Mouse (Mus musculus): Measurements from ENCODE around the gene Tstd3.

GRCm38 (mm10) chr4:21771064-21771463 is 4.1 kb upstream of the Tstd3 start:
- no peak for TF ChIP-seq CTCF (IDR thresholded peaks at IDR 0.05; ENCODE audit: control insufficient read depth, insufficient read depth, insufficient read length)
- TF ChIP-seq USF1 (IDR thresholded peaks at IDR 0.05; ENCODE audit: low read depth) = no peak
- TF ChIP-seq MAX (IDR thresholded peaks at IDR 0.05) = no peak
- TF ChIP-seq MYOG (IDR thresholded peaks at IDR 0.05; ENCODE audit: control insufficient read depth, extremely low read depth, insufficient read length) = no peak
- no peak for TF ChIP-seq CEBPB (IDR thresholded peaks at IDR 0.05; ENCODE audit: low read depth)
- TF ChIP-seq MYOD1 (IDR thresholded peaks at IDR 0.05; ENCODE audit: control insufficient read depth, insufficient read length, low read depth) = no peak
